Mouse (Mus musculus) retina, adult 2 months (tissue): ENCODE data around the gene Pdia6.

Experiments used
- DNase-seq: peaks from one replicate; pipeline ENCODE4 v3.0.0-alpha.2; 2012; ENCODE audit warnings: low read depth, low spot score

Gene Pdia6

GRCm38 (mm10) chr12:17263881-17264280 is 2.5 kb upstream of the Pdia6 start:
- no peak for DNase-seq

GRCm38 (mm10) chr12:17264826-17265225 is 1.5 kb upstream of the Pdia6 start:
- no peak for DNase-seq

GRCm38 (mm10) chr12:17266673-17266990 is 287 bp downstream of the Pdia6 start:
- no peak for DNase-seq

- DNase-seq: no peak
Observed at GRCm38 (mm10) chr12:17267316-17267715, 971 bp downstream of the Pdia6 start.

- no peak for DNase-seq
Observed at GRCm38 (mm10) chr12:17271272-17271671, 4.9 kb downstream of the Pdia6 start.

GRCm38 (mm10) chr12:17273841-17274240 is 7.5 kb downstream of the Pdia6 start:
- DNase-seq: no peak

GRCm38 (mm10) chr12:17288496-17288895 is 22.2 kb downstream of the Pdia6 start:
- no peak for DNase-seq

GRCm38 (mm10) chr12:17289060-17289459 is 22.7 kb downstream of the Pdia6 start:
- DNase-seq: no peak

- no peak for DNase-seq
Observed at GRCm38 (mm10) chr12:17289913-17290312, 23.6 kb downstream of the Pdia6 start.

- no peak for DNase-seq
Observed at GRCm38 (mm10) chr12:17290569-17290968, 24.2 kb downstream of the Pdia6 start.

GRCm38 (mm10) chr12:17296899-17297298 is 30.6 kb downstream of the Pdia6 start:
- no peak for DNase-seq

- no peak for DNase-seq
Observed at GRCm38 (mm10) chr12:17299902-17300301, 33.6 kb downstream of the Pdia6 start.

GRCm38 (mm10) chr12:17305445-17305844 is 39.1 kb downstream of the Pdia6 start:
- no peak for DNase-seq

- no peak for DNase-seq
Observed at GRCm38 (mm10) chr12:17308246-17308645, 41.9 kb downstream of the Pdia6 start.

GRCm38 (mm10) chr12:17310852-17311839 is 44.8 kb downstream of the Pdia6 start:
- no peak for DNase-seq

GRCm38 (mm10) chr12:17316096-17316495 is 49.8 kb downstream of the Pdia6 start:
- no peak for DNase-seq

- DNase-seq: no peak
Observed at GRCm38 (mm10) chr12:17317970-17318369, 51.6 kb downstream of the Pdia6 start.

- no peak for DNase-seq
Observed at GRCm38 (mm10) chr12:17318453-17318852, 52.1 kb downstream of the Pdia6 start.

- no peak for DNase-seq
Observed at GRCm38 (mm10) chr12:17324549-17325470, 58.5 kb downstream of the Pdia6 start.

- DNase-seq: no peak
Observed at GRCm38 (mm10) chr12:17329259-17329658, 62.9 kb downstream of the Pdia6 start, which contains the start of gene Atp6v1c2. TSS of gene Atp6v1c2 (minus strand) at chr12:17329359.

GRCm38 (mm10) chr12:17333459-17333858 is 67.1 kb downstream of the Pdia6 start:
- DNase-seq: no peak
